Mouse (Mus musculus) megakaryocyte, embryonic 14.5 days (primary cell): ENCODE results near the gene Tfam.

Experiments used
- FLI1 ChIP-seq: IDR thresholded peaks from 2 replicates; pipeline ENCODE4 v1.6.1; 2012; ENCODE audit warnings: low read length, inconsistent platforms, mixed read lengths
- GATA1 ChIP-seq: IDR thresholded peaks from 3 replicates; pipeline ENCODE4 v1.6.1; 2012; ENCODE audit warnings: mixed read lengths, low read length, inconsistent platforms, borderline replicate concordance

DNA sequence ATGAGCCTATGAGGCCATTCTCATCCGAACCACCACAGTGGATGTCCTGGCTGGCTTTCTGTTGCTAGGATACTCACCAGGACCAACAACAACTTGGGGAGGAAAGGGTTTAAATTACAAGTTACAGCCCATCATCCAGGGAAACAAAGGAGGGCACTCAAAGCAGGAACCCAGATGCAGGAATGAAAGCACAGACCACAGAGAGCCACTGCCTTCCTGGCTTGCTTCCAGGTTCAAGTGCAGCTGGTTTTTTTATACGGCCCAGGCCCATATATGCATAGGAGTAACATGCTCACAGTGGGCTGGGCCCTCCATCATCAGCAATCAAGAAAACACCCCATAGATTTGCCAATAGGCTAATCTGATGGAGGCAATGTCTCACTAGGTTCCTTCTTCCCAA is 15.4 kb downstream of the Tfam start:
- no peak for TF ChIP-seq GATA1
- no peak for TF ChIP-seq FLI1
